Mouse (Mus musculus) cerebellum, adult (tissue): ENCODE data around the gene Fam222b.
A peak's percentile ranks its signal among the peaks of the same experiment; 100 is the strongest.

Experiments used
- ATAC-seq: cut with Nextera tagmentation; 2 replicates; pipeline ENCODE4 v1.9.2; 2017; ENCODE audit warnings: mild to moderate bottlenecking, moderate library complexity, mixed read lengths; ENCODE audit not compliant: insufficient number of reproducible peaks, low FRiP score, low TSS enrichment

Fam222b gene

GRCm38 (mm10) chr11:78086925-78087479 is 7.5 kb upstream of the Fam222b start:
- no peak for ATAC-seq

- no peak for ATAC-seq
These were observed 6.6 kb upstream of the Fam222b start for GRCm38 (mm10) chr11:78087756-78088281.

- ATAC-seq = no peak
These were observed 340 bp upstream of the Fam222b start for GRCm38 (mm10) chr11:78094137-78094503.

- ATAC-seq = no peak
These were observed 670 bp downstream of the Fam222b start for GRCm38 (mm10) chr11:78095144-78095516.

- ATAC-seq = no peak
These were observed 2.6 kb downstream of the Fam222b start for GRCm38 (mm10) chr11:78097077-78097476.

GRCm38 (mm10) chr11:78100746-78101145 is 6.3 kb downstream of the Fam222b start:
- ATAC-seq = no peak

- no peak for ATAC-seq
These were observed 7.7 kb downstream of the Fam222b start for GRCm38 (mm10) chr11:78102142-78102541.

GRCm38 (mm10) chr11:78102958-78103747 is 8.7 kb downstream of the Fam222b start:
- ATAC-seq = no peak

- ATAC-seq = no peak
These were observed 10.0 kb downstream of the Fam222b start for GRCm38 (mm10) chr11:78104501-78104900.

- no peak for ATAC-seq
These were observed 19.2 kb downstream of the Fam222b start for GRCm38 (mm10) chr11:78113616-78114015.

- no peak for ATAC-seq
These were observed 20.4 kb downstream of the Fam222b start for GRCm38 (mm10) chr11:78114676-78115366.

- peak; percentile 99 for ATAC-seq
These were observed 21.1 kb downstream of the Fam222b start for GRCm38 (mm10) chr11:78115367-78116145.

- no peak for ATAC-seq
These were observed 21.6 kb downstream of the Fam222b start for GRCm38 (mm10) chr11:78116146-78116410.

- ATAC-seq = no peak
These were observed 24.0 kb downstream of the Fam222b start for GRCm38 (mm10) chr11:78118467-78118866.

GRCm38 (mm10) chr11:78119898-78120297 is 25.4 kb downstream of the Fam222b start:
- ATAC-seq = no peak

- no peak for ATAC-seq
These were observed 26.7 kb downstream of the Fam222b start for GRCm38 (mm10) chr11:78121176-78121575.

- no peak for ATAC-seq
These were observed 28.4 kb downstream of the Fam222b start for GRCm38 (mm10) chr11:78122815-78123214.

- ATAC-seq = no peak
These were observed 29.3 kb downstream of the Fam222b start for GRCm38 (mm10) chr11:78123782-78124181.

- ATAC-seq = no peak
These were observed 31.2 kb downstream of the Fam222b start for GRCm38 (mm10) chr11:78125691-78126090.

- no peak for ATAC-seq
These were observed 32.3 kb downstream of the Fam222b start for GRCm38 (mm10) chr11:78126739-78127138.

- no peak for ATAC-seq
These were observed 35.0 kb downstream of the Fam222b start for GRCm38 (mm10) chr11:78129458-78129857.
